8 mouse cellular contexts compared by ENCODE assay signal in genomic region chr11:101881604-101882071, GRCm38 (mm10). TPM values are rescaled to one million over a fixed set of nuclear protein-coding genes. Genes with fewer than 3 reads are reported as not detected.
A peak's percentile ranks its signal among the peaks of the same experiment; 100 is the strongest.
DNase-seq lines count a peak whose midpoint lies in the region; ATAC-seq lines count a peak whose summit lies in the region.

No protein-coding gene starts in this region.

- peak overlapping the region; percentile 22 for H3K4me3 ChIP-seq in hindbrain, embryonic 12.5 days
- H3K4me3 ChIP-seq in limb, embryonic 13.5 days, result peak overlapping the region; percentile 28
- 0 out of 2 replicates have a peak overlapping the region, but pooled peaks have one; percentile 7 for H3K4me3 ChIP-seq in midbrain, embryonic 15.5 days

- H3K27me3 ChIP-seq in hindbrain, embryonic 12.5 days, result peaks cover 18% of the 10 kb centered on the region
- peaks cover 15% of the 10 kb centered on the region; the same call in 1 of the 2 replicates for H3K27me3 ChIP-seq in limb, embryonic 13.5 days
- H3K27me3 ChIP-seq in midbrain, embryonic 15.5 days (replicated peaks), result no peaks in the 10 kb centered on the region

- H3K27ac ChIP-seq in hindbrain, embryonic 12.5 days, result peak overlapping the region; percentile 30; the same call in 1 of the 2 replicates
- H3K27ac ChIP-seq in limb, embryonic 13.5 days, result peak overlapping the region; percentile 55
- H3K27ac ChIP-seq in midbrain, embryonic 15.5 days, result no peak overlapping the region

- no peak for ATAC-seq in hindbrain, embryonic 12.5 days (ENCODE audit: low FRiP score)
- ATAC-seq in limb, embryonic 13.5 days (ENCODE audit: low FRiP score, low read depth), result peak; percentile 25; the same call in 1 of the 2 replicates
- ATAC-seq in midbrain, embryonic 15.5 days (replicated peaks), result no peak

- peak overlapping the region; percentile 50 for H3K9ac ChIP-seq in hindbrain, embryonic 12.5 days
- H3K9ac ChIP-seq in limb, embryonic 13.5 days, result peak overlapping the region; percentile 53
- H3K9ac ChIP-seq in midbrain, embryonic 15.5 days, result no peak overlapping the region

- H3K4me2 ChIP-seq in hindbrain, embryonic 12.5 days (replicated peaks), result peak overlapping the region; percentile 51
- peak overlapping the region; percentile 60 for H3K4me2 ChIP-seq in limb, embryonic 13.5 days (replicated peaks)
- H3K4me2 ChIP-seq in midbrain, embryonic 15.5 days, result peak overlapping the region; percentile 37

- WGBS in hindbrain, embryonic 12.5 days, result 5% methylated on average over 24 of the region's 24 CpGs
- WGBS in limb, embryonic 13.5 days, result 2% methylated on average over 24 of the region's 24 CpGs
- WGBS in midbrain, embryonic 15.5 days, result 4% methylated on average over 24 of the region's 24 CpGs

- no peaks in the 10 kb centered on the region for H3K9me3 ChIP-seq in hindbrain, embryonic 12.5 days (replicated peaks)
- no peaks in the 10 kb centered on the region for H3K9me3 ChIP-seq in limb, embryonic 13.5 days
- H3K9me3 ChIP-seq in midbrain, embryonic 15.5 days, result no peaks in the 10 kb centered on the region

- peaks cover 30% of the 10 kb centered on the region for H3K4me1 ChIP-seq in hindbrain, embryonic 12.5 days
- peaks cover 75% of the 10 kb centered on the region for H3K4me1 ChIP-seq in limb, embryonic 13.5 days
- peaks cover 18% of the 10 kb centered on the region; the same call in 1 of the 2 replicates for H3K4me1 ChIP-seq in midbrain, embryonic 15.5 days

- DNase-seq in MN1 (ENCODE audit: low spot score), result peak; percentile 68
- peak; percentile 22 for DNase-seq in cerebellum, adult 8-10 months
- DNase-seq in gastrocnemius, adult 8-10 months (ENCODE audit: low spot score in 2 of 2), result peak; percentile 82 to 86
- peak; percentile 79 for DNase-seq in urinary bladder, postnatal 14 days (ENCODE audit: low spot score)
- no peak for DNase-seq in frontal cortex, postnatal 14 days (ENCODE audit: low spot score in 2 of 2)

- H3K36me3 ChIP-seq in hindbrain, embryonic 12.5 days, result no peaks in the 10 kb centered on the region
- H3K36me3 ChIP-seq in limb, embryonic 13.5 days, result no peaks in the 10 kb centered on the region
- no peaks in the 10 kb centered on the region for H3K36me3 ChIP-seq in midbrain, embryonic 15.5 days (replicated peaks)

RNA-seq across cellular contexts. Expression of gene Meox1, which starts 12.5 kb away (rescaled TPM):
- total RNA-seq in gastrocnemius, adult 8-10 months (2022), result 1 to 10 TPM; 1.1 to 2.4 (median 1.8) TPM
- 1.4 and 1.9 TPM in 2 replicates for polyA plus RNA-seq in hindbrain, embryonic 12.5 days (2016; fragmentation: Nextera tagmentation; extraction: Ambion mirVana)
- 17.1 and 20.8 TPM in 2 replicates for polyA plus RNA-seq in limb, embryonic 13.5 days (2015; fragmentation: Nextera tagmentation; extraction: Ambion mirVana)
- 0.57 and 0.75 TPM in 2 replicates for polyA plus RNA-seq in midbrain, embryonic 15.5 days (2015; fragmentation: Nextera tagmentation; extraction: Ambion mirVana)

Comparison
In these comparisons a context has a peak if more than half of its experiments do, and no peak if none do; other contexts are left out.
1. DNase-seq: peak in MN1 (single experiment), cerebellum, adult 8-10 months (single experiment), gastrocnemius, adult 8-10 months (2 of 2) and urinary bladder, postnatal 14 days (single experiment); none in frontal cortex, postnatal 14 days (0 of 2).
2. Peak in every context shown above with its lines, with median percentiles within 50 percentile points of each other: H3K4me2 ChIP-seq and H3K4me3 ChIP-seq.